Mouse (Mus musculus) hindbrain, embryonic 16.5 days (tissue): Measurements from ENCODE around the gene Tor1a. TPM values are rescaled to one million over a fixed set of nuclear protein-coding genes. Genes with fewer than 3 reads are reported as not detected.

ENCODE experiments used
- ATAC-seq: fragments of 200-750 bp; cut with Nextera tagmentation; 2 replicates; pipeline ENCODE4 v1.8.0; 2017; ENCODE audit warnings: moderate TSS enrichment, moderate library complexity
- H3K27ac ChIP-seq: fragments of 300-500 bp; sonication (generic); 2 replicates; pipeline ENCODE4 v1.5.1; 2014; ENCODE audit warnings: low read depth, mild to moderate bottlenecking, control low read depth, low read length, moderate library complexity
- H3K27me3 ChIP-seq: fragments of 300-500 bp; sonication (generic); replicated peaks from 2 replicates; pipeline ENCODE4 v1.6.1; 2014; ENCODE audit warnings: low read length; ENCODE audit not compliant: control insufficient read depth, insufficient read depth
- H3K36me3 ChIP-seq: fragments of 300-500 bp; sonication (generic); 2 replicates; pipeline ENCODE4 v1.6.1; 2014; ENCODE audit warnings: mild to moderate bottlenecking, low read length, moderate library complexity, mixed read lengths; ENCODE audit not compliant: control insufficient read depth, insufficient read depth
- H3K4me1 ChIP-seq: fragments of 300-500 bp; sonication (generic); 2 replicates; pipeline ENCODE4 v1.6.1; 2014; ENCODE audit warnings: low read depth, low read length; ENCODE audit not compliant: control insufficient read depth, insufficient read depth
- H3K4me2 ChIP-seq: fragments of 300-500 bp; sonication (generic); 2 replicates; pipeline ENCODE4 v1.6.1; 2014; ENCODE audit warnings: mild to moderate bottlenecking, low read length, control low read depth, moderate library complexity
- H3K4me3 ChIP-seq: fragments of 300-500 bp; sonication (generic); 2 replicates; pipeline ENCODE4 v1.5.1; 2014; ENCODE audit warnings: mild to moderate bottlenecking, low read length, control low read depth, moderate library complexity
- H3K9ac ChIP-seq: fragments of 300-500 bp; sonication (generic); 2 replicates; pipeline ENCODE4 v1.6.1; 2014; ENCODE audit warnings: low read depth, mild to moderate bottlenecking, control low read depth, low read length, moderate library complexity
- H3K9me3 ChIP-seq: fragments of 300-500 bp; sonication (generic); 2 replicates; pipeline ENCODE4 v1.6.1; 2014; ENCODE audit warnings: mild to moderate bottlenecking, low read length, moderate library complexity; ENCODE audit not compliant: control insufficient read depth
- WGBS: fragments of 180-500 bp; shearing (Covaris S2); extraction: QIAGEN DNeasy Blood & Tissue Kit; methylation state at CpG from one replicate; pipeline ENCODE4 v1.1.7; 2014; 5-methylcytosine and 5-hydroxymethylcytosine counted together
- polyA plus RNA-seq: library from polyadenylated mRNA; unstranded; fragments of >200 nt; fragmentation: Nextera tagmentation; extraction: Ambion mirVana; gene quantifications from 2 replicates; pipeline ENCODE4 v1.2.1, GENCODE M21; 2015

The Tor1a gene
- 94.2 and 94.8 TPM in 2 replicates for polyA plus RNA-seq

- WGBS, result 2% methylated on average over 49 of the region's 59 CpGs
- Histone ChIP-seq H3K9ac (peak within 1 kb of the TSS; percentile 98), H3K27me3 (no peaks in the 10 kb centered on the region), H3K4me1 (peaks cover 19% of the 10 kb centered on the region), H3K36me3 (peaks cover 12% of the 10 kb centered on the region), H3K9me3 (no peaks in the 10 kb centered on the region), H3K4me2 (peak within 1 kb of the TSS; percentile 86), H3K4me3 (peak within 1 kb of the TSS; percentile 99), H3K27ac (peak within 1 kb of the TSS; percentile 75)
- ATAC-seq, result peak; percentile 96
These were observed at the start of gene Tor1a for GRCm38 (mm10) chr2:30967352-30968327. Tor1a (minus strand) TSS chr2:30967933.

- Histone ChIP-seq H3K9ac (no peak overlapping the region), H3K27ac (no peak overlapping the region), H3K9me3 (no peaks in the 10 kb centered on the region), H3K4me3 (no peak overlapping the region), H3K4me1 (no peaks in the 10 kb centered on the region), H3K27me3 (no peaks in the 10 kb centered on the region), H3K4me2 (no peak overlapping the region), H3K36me3 (peaks cover 36% of the 10 kb centered on the region)
- 78% methylated on average over 14 of the region's 14 CpGs for WGBS
- ATAC-seq, result no peak
These were observed 45.8 kb upstream of the Tor1a start for GRCm38 (mm10) chr2:31013371-31014120.

DNA sequence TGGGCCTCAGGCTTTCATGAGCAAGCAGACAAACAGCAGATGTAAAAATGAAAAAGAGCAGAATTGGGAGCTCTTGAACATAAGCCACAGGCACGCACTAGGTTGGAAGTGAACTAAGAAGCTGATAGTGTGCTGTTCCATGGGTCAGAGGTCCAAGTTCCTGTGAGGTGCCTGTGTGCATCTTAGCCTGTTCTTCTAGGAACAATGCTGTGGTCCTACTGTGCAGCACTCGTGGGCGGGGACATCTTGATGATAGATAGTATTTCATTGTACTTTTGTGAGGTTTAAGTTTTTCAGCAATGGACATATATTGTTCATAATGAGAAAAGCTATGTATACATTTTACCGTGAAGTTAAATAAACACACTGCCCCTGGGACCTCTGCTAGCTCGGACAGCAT lies 39.5 kb upstream of the Tor1a start:
- H3K27me3 ChIP-seq, result no peaks in the 10 kb centered on the region
- no peak overlapping the region for H3K4me2 ChIP-seq
- no peak overlapping the region for H3K27ac ChIP-seq
- peaks cover 39% of the 10 kb centered on the region for H3K36me3 ChIP-seq
- WGBS, result 90% methylated on average over 5 of the region's 5 CpGs
- no peaks in the 10 kb centered on the region for H3K4me1 ChIP-seq
- H3K4me3 ChIP-seq, result no peak overlapping the region
- ATAC-seq, result no peak
- H3K9me3 ChIP-seq, result no peaks in the 10 kb centered on the region
- H3K9ac ChIP-seq, result no peak overlapping the region

GRCm38 (mm10) chr2:31006434-31006833 lies 38.7 kb upstream of the Tor1a start:
- Histone ChIP-seq H3K27ac (no peak overlapping the region), H3K4me1 (no peaks in the 10 kb centered on the region), H3K27me3 (no peaks in the 10 kb centered on the region), H3K36me3 (peaks cover 35% of the 10 kb centered on the region), H3K4me3 (no peak overlapping the region), H3K4me2 (no peak overlapping the region), H3K9me3 (no peaks in the 10 kb centered on the region), H3K9ac (no peak overlapping the region)
- WGBS, result 69% methylated on average over 5 of the region's 5 CpGs
- ATAC-seq, result no peak

- no peaks in the 10 kb centered on the region for H3K4me1 ChIP-seq
- H3K9ac ChIP-seq, result no peak overlapping the region
- WGBS, result 91% methylated on average over 2 of the region's 2 CpGs
- H3K9me3 ChIP-seq, result no peaks in the 10 kb centered on the region
- no peaks in the 10 kb centered on the region for H3K27me3 ChIP-seq
- H3K27ac ChIP-seq, result no peak overlapping the region
- no peak overlapping the region for H3K4me3 ChIP-seq
- peaks cover 25% of the 10 kb centered on the region for H3K36me3 ChIP-seq
- ATAC-seq, result no peak
- no peak overlapping the region for H3K4me2 ChIP-seq
These were observed 37.7 kb upstream of the Tor1a start for GRCm38 (mm10) chr2:31005453-31005852.

- Histone ChIP-seq H3K4me3 (no peak overlapping the region), H3K4me2 (no peak overlapping the region), H3K9ac (no peak overlapping the region), H3K9me3 (no peaks in the 10 kb centered on the region), H3K36me3 (peaks cover 26% of the 10 kb centered on the region), H3K27ac (no peak overlapping the region), H3K27me3 (no peaks in the 10 kb centered on the region), H3K4me1 (no peaks in the 10 kb centered on the region)
- WGBS, result 93% methylated on average over 10 of the region's 10 CpGs
- no peak for ATAC-seq
These were observed 35.1 kb upstream of the Tor1a start for GRCm38 (mm10) chr2:31002857-31003256.

DNA sequence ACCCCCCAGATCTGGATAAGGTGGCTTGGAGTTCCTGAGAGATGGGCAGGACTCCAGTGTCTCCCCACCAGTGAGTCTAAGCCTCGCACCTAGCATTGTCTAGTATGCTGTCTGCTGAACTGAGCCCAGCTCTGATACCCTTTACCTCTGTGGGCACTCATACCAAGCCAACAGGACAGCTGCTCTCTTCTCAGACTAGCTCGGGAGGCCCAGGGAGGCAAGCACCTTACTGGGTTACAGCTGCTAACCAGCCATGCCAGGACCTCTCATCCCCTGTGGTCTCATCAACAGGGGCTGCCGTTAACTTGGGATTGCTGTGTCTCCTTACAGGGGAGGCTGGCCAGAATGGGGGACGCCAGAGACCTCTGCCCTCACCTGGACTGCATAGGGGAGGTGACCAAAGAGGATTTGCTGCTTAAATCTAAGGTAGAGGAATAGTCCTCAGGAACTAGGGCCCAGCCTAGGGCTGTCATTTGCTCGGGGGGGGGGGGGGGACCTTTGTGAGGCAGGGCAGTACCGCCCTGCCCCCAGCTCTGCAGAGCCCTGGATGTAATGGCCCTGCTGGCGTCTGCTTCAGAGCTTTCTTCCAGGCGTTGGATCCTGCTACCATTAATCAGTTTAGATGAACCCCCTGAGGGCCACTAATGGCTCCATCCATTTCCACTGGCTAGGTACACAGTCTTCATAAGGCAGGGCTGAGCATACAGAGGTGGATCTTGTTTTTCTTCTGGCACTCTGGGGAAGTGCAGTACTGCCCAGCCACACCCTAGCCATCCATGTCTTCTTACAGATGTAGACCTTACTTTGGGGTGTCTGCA lies 30.9 kb upstream of the Tor1a start:
- H3K27ac ChIP-seq, result no peak overlapping the region
- H3K4me1 ChIP-seq, result no peaks in the 10 kb centered on the region
- no peak overlapping the region for H3K4me3 ChIP-seq
- peaks cover 14% of the 10 kb centered on the region for H3K36me3 ChIP-seq
- no peak overlapping the region for H3K4me2 ChIP-seq
- H3K9ac ChIP-seq, result no peak overlapping the region
- peak; percentile 30; the same call in 1 of the 2 replicates for ATAC-seq
- WGBS, result 63% methylated on average over 8 of the region's 8 CpGs
- H3K9me3 ChIP-seq, result no peaks in the 10 kb centered on the region
- H3K27me3 ChIP-seq, result no peaks in the 10 kb centered on the region

DNA sequence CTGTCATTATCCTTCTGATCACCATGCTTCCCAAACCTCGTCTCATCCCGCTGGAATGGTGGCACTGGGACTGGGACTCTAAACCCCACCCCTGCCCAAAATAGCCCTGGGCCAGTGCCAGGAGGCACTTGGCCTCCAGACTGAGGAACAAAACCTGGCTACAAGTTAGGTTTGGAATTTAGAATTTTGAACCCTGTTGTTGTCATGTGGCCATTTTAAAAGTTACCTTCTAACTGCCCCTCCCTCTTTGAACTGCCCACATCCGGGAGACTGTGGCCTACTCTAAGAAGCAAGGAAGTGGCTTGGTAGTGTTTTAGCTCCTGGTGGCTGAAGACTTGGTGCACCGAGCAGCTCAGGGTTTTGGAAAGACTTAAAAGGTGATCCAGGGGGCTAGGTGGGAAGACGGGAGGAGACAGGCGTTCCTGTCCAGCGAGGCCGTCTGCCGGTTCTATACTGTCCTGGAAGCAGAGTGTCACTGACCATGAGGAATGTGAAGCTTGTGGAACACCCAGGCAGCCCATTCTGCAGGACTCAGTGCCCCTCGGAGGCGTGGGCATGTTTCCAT lies 27.8 kb upstream of the Tor1a start:
- H3K4me1 ChIP-seq, result no peaks in the 10 kb centered on the region
- H3K27ac ChIP-seq, result no peak overlapping the region
- 72% methylated on average over 11 of the region's 11 CpGs for WGBS
- peaks cover 5% of the 10 kb centered on the region; the same call in 1 of the 2 replicates for H3K36me3 ChIP-seq
- H3K4me2 ChIP-seq, result no peak overlapping the region
- H3K4me3 ChIP-seq, result no peak overlapping the region
- no peak overlapping the region for H3K9ac ChIP-seq
- no peaks in the 10 kb centered on the region for H3K27me3 ChIP-seq
- ATAC-seq, result no peak
- no peaks in the 10 kb centered on the region for H3K9me3 ChIP-seq
